ENCODE assay signal across 8 mouse cellular contexts in genomic region chr10:67536621-67537141, GRCm38 (mm10). TPM values are rescaled to one million over a fixed set of nuclear protein-coding genes. Genes with fewer than 3 reads are reported as not detected.
DNase-seq lines count a peak whose midpoint lies in the region; ATAC-seq and TF ChIP-seq lines count a peak whose summit lies in the region.

No protein-coding gene starts in this region.

- no peak overlapping the region for H3K27ac ChIP-seq in ES-E14 (ENCODE audit: insufficient read depth, low read depth, low read length, poor library complexity, severe bottlenecking)
- H3K27ac ChIP-seq in heart, embryonic 12.5 days (ENCODE audit: poor library complexity, severe bottlenecking), result no peak overlapping the region
- H3K27ac ChIP-seq in kidney, embryonic 16.5 days (ENCODE audit: low read length), result peak overlapping the region; percentile 34; the same call in 1 of the 2 replicates
- H3K27ac ChIP-seq in lung, embryonic 15.5 days, result peak overlapping the region; percentile 80
- no peak overlapping the region for H3K27ac ChIP-seq in neural tube, embryonic 15.5 days (replicated peaks)
- peak overlapping the region; percentile 73 for H3K27ac ChIP-seq in thymus, adult 2 months (ENCODE audit: control insufficient read depth, insufficient read depth, low read length)

- no peak for TF ChIP-seq CTCF in thymus, adult 2 months (IDR thresholded peaks at IDR 0.05; ENCODE audit: borderline replicate concordance, control insufficient read depth, extremely low read depth, insufficient read depth, low read length, poor library complexity)

- WGBS in heart, embryonic 12.5 days, result 1% methylated on average over 28 of the region's 32 CpGs
- 0% methylated on average over 26 of the region's 32 CpGs for WGBS in kidney, embryonic 16.5 days
- WGBS in lung, embryonic 15.5 days, result under 1% methylated on average over 26 of the region's 32 CpGs
- WGBS in neural tube, embryonic 15.5 days, result under 1% methylated on average over 19 of the region's 32 CpGs
- under 1% methylated on average over 22 of the region's 32 CpGs for WGBS in thymus, adult 2 months

- DNase-seq in 3134 (ENCODE audit: extremely low read depth, insufficient read length, low spot score) (peak; percentile 71), ES-E14 (ENCODE audit: low read depth, low spot score) (no peak)
- peak; percentile 46 for DNase-seq in embryo, embryonic 9.5 days (ENCODE audit: extremely low spot score)
- DNase-seq in thymus, adult 2 months, result peak; percentile 59

- peak overlapping the region; percentile 100 for H3K4me2 ChIP-seq in heart, embryonic 12.5 days
- peak overlapping the region; percentile 99 for H3K4me2 ChIP-seq in kidney, embryonic 16.5 days (replicated peaks; ENCODE audit: low read depth, low read length)
- peak overlapping the region; percentile 99 for H3K4me2 ChIP-seq in lung, embryonic 15.5 days
- peak overlapping the region; percentile 96 for H3K4me2 ChIP-seq in neural tube, embryonic 15.5 days

- peaks cover 77% of the 10 kb centered on the region for H3K27me3 ChIP-seq in heart, embryonic 12.5 days (replicated peaks)
- peaks cover 77% of the 10 kb centered on the region for H3K27me3 ChIP-seq in kidney, embryonic 16.5 days (ENCODE audit: insufficient read depth, low read length)
- H3K27me3 ChIP-seq in lung, embryonic 15.5 days, result peaks cover 89% of the 10 kb centered on the region
- H3K27me3 ChIP-seq in neural tube, embryonic 15.5 days (replicated peaks), result peaks cover 91% of the 10 kb centered on the region
- H3K27me3 ChIP-seq in thymus, adult 2 months (ENCODE audit: control insufficient read depth, insufficient read depth, low read length), result peaks cover 14% of the 10 kb centered on the region

- peaks cover 0 to 7% of the 10 kb centered on the region in 2 experiments; a peak in 1 of 4 replicates for H3K4me1 ChIP-seq in ES-E14 (ENCODE audit: control insufficient read depth in 2 of 2, insufficient read depth in 2 of 2, low read length in 2 of 2, poor library complexity in 1 of 2)
- H3K4me1 ChIP-seq in heart, embryonic 12.5 days (replicated peaks), result peaks cover 40% of the 10 kb centered on the region
- H3K4me1 ChIP-seq in kidney, embryonic 16.5 days (ENCODE audit: insufficient read depth, low read length), result peaks cover 41% of the 10 kb centered on the region
- H3K4me1 ChIP-seq in lung, embryonic 15.5 days, result peaks cover 34% of the 10 kb centered on the region
- H3K4me1 ChIP-seq in neural tube, embryonic 15.5 days, result peaks cover 49% of the 10 kb centered on the region
- H3K4me1 ChIP-seq in thymus, adult 2 months (replicated peaks; ENCODE audit: control insufficient read depth, insufficient read depth, low read length), result peaks cover 26% of the 10 kb centered on the region

- ATAC-seq in heart, embryonic 12.5 days (ENCODE audit: insufficient number of reproducible peaks, low FRiP score), result peak; percentile 29
- peak; percentile 60 for ATAC-seq in kidney, embryonic 16.5 days (ENCODE audit: low FRiP score, low TSS enrichment)
- peak; percentile 47 for ATAC-seq in lung, embryonic 15.5 days (ENCODE audit: borderline replicate concordance, extremely low read depth, low FRiP score, low TSS enrichment)
- peak; percentile 36 for ATAC-seq in neural tube, embryonic 15.5 days (ENCODE audit: low FRiP score)

- H3K9me3 ChIP-seq in ES-E14 (ENCODE audit: control insufficient read depth, insufficient read depth, low read depth, low read length), result no peaks in the 10 kb centered on the region
- no peaks in the 10 kb centered on the region for H3K9me3 ChIP-seq in heart, embryonic 12.5 days (replicated peaks)
- H3K9me3 ChIP-seq in kidney, embryonic 16.5 days (ENCODE audit: low read length), result no peaks in the 10 kb centered on the region
- no peaks in the 10 kb centered on the region for H3K9me3 ChIP-seq in lung, embryonic 15.5 days
- no peaks in the 10 kb centered on the region for H3K9me3 ChIP-seq in neural tube, embryonic 15.5 days (replicated peaks)

- TF ChIP-seq POLR2A in thymus, adult 2 months (IDR thresholded peaks at IDR 0.05; ENCODE audit: control insufficient read depth, extremely low read depth, insufficient read depth, low read length, poor library complexity), result 0 out of 2 replicates have a peak, but pooled peaks have one; percentile 12

- H3K9ac ChIP-seq in ES-E14 (ENCODE audit: insufficient read depth, low read depth, low read length, poor library complexity, severe bottlenecking), result peak overlapping the region; percentile 21; the same call in 1 of the 2 replicates
- peak overlapping the region; percentile 68 for H3K9ac ChIP-seq in heart, embryonic 12.5 days
- H3K9ac ChIP-seq in kidney, embryonic 16.5 days (replicated peaks; ENCODE audit: low read length), result peak overlapping the region; percentile 63
- peak overlapping the region; percentile 15 for H3K9ac ChIP-seq in lung, embryonic 15.5 days
- H3K9ac ChIP-seq in neural tube, embryonic 15.5 days (replicated peaks), result peak overlapping the region; percentile 28

- peak overlapping the region; percentile 73 to 81 for H3K4me3 ChIP-seq in ES-E14 (ENCODE audit: insufficient read depth in 1 of 2, low read depth in 1 of 2, low read length in 2 of 2, poor library complexity in 1 of 2, severe bottlenecking in 1 of 2)
- H3K4me3 ChIP-seq in heart, embryonic 12.5 days, result peak overlapping the region; percentile 79
- H3K4me3 ChIP-seq in kidney, embryonic 16.5 days (ENCODE audit: low read length), result peak overlapping the region; percentile 77
- H3K4me3 ChIP-seq in lung, embryonic 15.5 days, result peak overlapping the region; percentile 78
- peak overlapping the region; percentile 56 for H3K4me3 ChIP-seq in neural tube, embryonic 15.5 days (replicated peaks)
- H3K4me3 ChIP-seq in thymus, adult 2 months (ENCODE audit: control insufficient read depth, insufficient read depth, low read length), result peak overlapping the region; percentile 56

- no peaks in the 10 kb centered on the region for H3K36me3 ChIP-seq in ES-E14 (ENCODE audit: control insufficient read depth, insufficient read depth, low read length, poor library complexity, severe bottlenecking)
- no peaks in the 10 kb centered on the region for H3K36me3 ChIP-seq in heart, embryonic 12.5 days
- no peaks in the 10 kb centered on the region for H3K36me3 ChIP-seq in kidney, embryonic 16.5 days (ENCODE audit: insufficient read depth, low read length)
- H3K36me3 ChIP-seq in lung, embryonic 15.5 days, result no peaks in the 10 kb centered on the region
- H3K36me3 ChIP-seq in neural tube, embryonic 15.5 days, result no peaks in the 10 kb centered on the region
- H3K36me3 ChIP-seq in thymus, adult 2 months (ENCODE audit: control insufficient read depth, insufficient read depth, low read length), result no peaks in the 10 kb centered on the region

- in situ Hi-C loops in ES-E14 (cut with MboI; ENCODE audit: low sequenced_read_pairs in 2 of 2, unreplicated experiment in 2 of 2), result loop anchor here in 1 of 2 experiments (10.0 kb wide), 2 partner anchors 188 to 222 kb away; no protein-coding TSS in a partner anchor

TF ChIP-seq in ES-E14, 5 proteins besides CTCF, POLR2A, EP300 and RAD21:
- TF ChIP-seq HCFC1 (IDR thresholded peaks at IDR 0.05; ENCODE audit: borderline replicate concordance, insufficient read depth, low read length) (no peak), ZNF384 (IDR thresholded peaks at IDR 0.05; ENCODE audit: low read depth, low read length) (no peak)

RNA-seq across cellular contexts. Expression of gene Egr2, which starts 1.4 kb away (rescaled TPM):
- 0.18 and 0.26 TPM in 2 replicates for total RNA-seq in ES-E14 (2012; rRNA removed)
- 0.88 and 0.99 TPM in 2 replicates for polyA plus RNA-seq in heart, embryonic 12.5 days (2016; fragmentation: Nextera tagmentation; extraction: Ambion mirVana)
- polyA plus RNA-seq in kidney, embryonic 16.5 days (2015; fragmentation: Nextera tagmentation; extraction: Ambion mirVana), result 0.64 and 1.1 TPM in 2 replicates
- polyA plus RNA-seq in lung, embryonic 15.5 days (2015; fragmentation: Nextera tagmentation; extraction: Ambion mirVana), result 0.34 and 0.57 TPM in 2 replicates
- 1.1 and 1.4 TPM in 2 replicates for polyA plus RNA-seq in neural tube, embryonic 15.5 days (2015; fragmentation: Nextera tagmentation; extraction: Ambion mirVana)
- 73.0 and 79.2 TPM in 2 replicates for polyA plus RNA-seq in thymus, adult 2 months (2012; rRNA removed)

RNA-seq across cellular contexts. Expression of gene Ado, which starts 12.1 kb away (rescaled TPM):
- 19.8 and 23.4 TPM in 2 replicates for total RNA-seq in ES-E14 (2012; rRNA removed)
- 57.0 and 57.1 TPM in 2 replicates for polyA plus RNA-seq in heart, embryonic 12.5 days (2016; fragmentation: Nextera tagmentation; extraction: Ambion mirVana)
- polyA plus RNA-seq in kidney, embryonic 16.5 days (2015; fragmentation: Nextera tagmentation; extraction: Ambion mirVana), result 73.1 and 74.9 TPM in 2 replicates
- polyA plus RNA-seq in lung, embryonic 15.5 days (2015; fragmentation: Nextera tagmentation; extraction: Ambion mirVana), result 61.5 and 64.6 TPM in 2 replicates
- polyA plus RNA-seq in neural tube, embryonic 15.5 days (2015; fragmentation: Nextera tagmentation; extraction: Ambion mirVana), result 83.1 and 88.3 TPM in 2 replicates
- polyA plus RNA-seq in thymus, adult 2 months (2012; rRNA removed), result 20.7 and 25.0 TPM in 2 replicates

Comparison
In these comparisons a context has a peak if more than half of its experiments do, and no peak if none do; other contexts are left out.
1. H3K27ac ChIP-seq: peak in kidney, embryonic 16.5 days (single experiment), lung, embryonic 15.5 days (single experiment) and thymus, adult 2 months (single experiment); none in ES-E14 (single experiment), heart, embryonic 12.5 days (single experiment) and neural tube, embryonic 15.5 days (single experiment).
2. H3K9ac ChIP-seq: peak in every context shown above with its lines; median percentile 68 in heart, embryonic 12.5 days; 63 in kidney, embryonic 16.5 days; 28 in neural tube, embryonic 15.5 days; 21 in ES-E14; 15 in lung, embryonic 15.5 days.
3. RNA of gene Egr2, which starts 1.4 kb away (polyA plus RNA-seq): 73.0 to 79.2 TPM in thymus, adult 2 months; 1.1 to 1.4 TPM in neural tube, embryonic 15.5 days, 0.88 to 0.99 TPM in heart, embryonic 12.5 days, 0.64 to 1.1 TPM in kidney, embryonic 16.5 days and 0.34 to 0.57 TPM in lung, embryonic 15.5 days; every median in the first group is over 10 times any median in the second.
4. Peak in every context shown above with its lines, with median percentiles within 50 percentile points of each other: H3K4me3 ChIP-seq, ATAC-seq and H3K4me2 ChIP-seq.